Mouse (Mus musculus) spleen, adult 12 weeks (tissue): ENCODE measurements at regions not wholly inside any gene's neighbourhood (a gene's known extent, or its start where the extent isn't known, plus 50 kb on each side); places are given as distances from the start of the nearest gene placed in this dataset.
"Not testable (repeated sequence)": the region's sequence is repeated elsewhere in the genome, so short reads cannot be mapped to it uniquely, and the experiment has no call there.

ENCODE experiments used
- DNase-seq: peaks from one replicate; pipeline ENCODE4 v3.0.0; 2022; ENCODE audit warnings: low spot score

- DNase-seq = no peak
Observed at GRCm38 (mm10) chr7:137648621-137649020, 211.2 kb downstream of the Glrx3 start.

GRCm38 (mm10) chr7:137649650-137650049 is 212.2 kb downstream of the Glrx3 start:
- no peak for DNase-seq

- no peak for DNase-seq
Observed at GRCm38 (mm10) chr7:137653837-137654236, 216.4 kb downstream of the Glrx3 start.

- no peak for DNase-seq
Observed at GRCm38 (mm10) chr7:137667165-137667564, 229.8 kb downstream of the Glrx3 start.

- DNase-seq = no peak
Observed at GRCm38 (mm10) chr7:137671156-137671555, 233.7 kb downstream of the Glrx3 start.

GRCm38 (mm10) chr7:137674596-137674995 is 237.2 kb downstream of the Glrx3 start:
- DNase-seq = no peak

- DNase-seq = no peak
Observed at GRCm38 (mm10) chr7:137675381-137675780, 238.0 kb downstream of the Glrx3 start.

GRCm38 (mm10) chr7:137684826-137685225 is 247.4 kb downstream of the Glrx3 start:
- DNase-seq = no peak

- no peak for DNase-seq
Observed at GRCm38 (mm10) chr7:137685320-137685719, 247.9 kb downstream of the Glrx3 start.

- no peak for DNase-seq
Observed at GRCm38 (mm10) chr7:137696831-137697230, 259.4 kb downstream of the Glrx3 start.

GRCm38 (mm10) chr7:137698501-137698900 is 261.1 kb downstream of the Glrx3 start:
- not testable (repeated sequence) for DNase-seq

- DNase-seq = no peak
Observed at GRCm38 (mm10) chr7:137712862-137713261, 275.4 kb downstream of the Glrx3 start.

- no peak for DNase-seq
Observed at GRCm38 (mm10) chr7:137713856-137714255, 276.4 kb downstream of the Glrx3 start.

- no peak for DNase-seq
Observed at GRCm38 (mm10) chr7:137714318-137714962, 277.0 kb downstream of the Glrx3 start.

- DNase-seq = no peak
Observed at GRCm38 (mm10) chr7:137715126-137715900, 277.9 kb downstream of the Glrx3 start.

GRCm38 (mm10) chr7:137723361-137724040 is 286.1 kb downstream of the Glrx3 start:
- DNase-seq = no peak

GRCm38 (mm10) chr7:137726031-137726430 is 288.6 kb downstream of the Glrx3 start:
- no peak for DNase-seq

GRCm38 (mm10) chr7:137735873-137736527 is 298.6 kb downstream of the Glrx3 start:
- DNase-seq = no peak

GRCm38 (mm10) chr7:137741702-137742101 is 304.3 kb downstream of the Glrx3 start:
- no peak for DNase-seq

GRCm38 (mm10) chr7:137742297-137742751 is 304.9 kb downstream of the Glrx3 start:
- DNase-seq = no peak

- DNase-seq = no peak
Observed at GRCm38 (mm10) chr7:137745575-137745974, 308.2 kb downstream of the Glrx3 start.

- DNase-seq = no peak
Observed at GRCm38 (mm10) chr7:137745991-137746390, 308.6 kb downstream of the Glrx3 start.
